Mouse (Mus musculus) macrophage (primary cell): ENCODE data around the gene Cd80. TPM values are rescaled to one million over a fixed set of nuclear protein-coding genes. Genes with fewer than 3 reads are reported as not detected.
A peak's percentile ranks its signal among the peaks of the same experiment; 100 is the strongest.

Experiments used
- H3K27ac ChIP-seq: fragments of 350-480 bp; formaldehyde crosslinking; 2 replicates; pipeline ENCODE4 v1.9.0; 2021
- H3K36me3 ChIP-seq: fragments of 350-480 bp; formaldehyde crosslinking; 2 replicates; pipeline ENCODE4 v1.9.0; 2021; ENCODE audit errors: inconsistent target
- H3K4me3 ChIP-seq: fragments of 350-480 bp; formaldehyde crosslinking; 2 replicates; pipeline ENCODE4 v1.9.0; 2021; ENCODE audit errors: inconsistent target
- H3K79me2 ChIP-seq: fragments of 350-480 bp; formaldehyde crosslinking; 2 replicates; pipeline ENCODE4 v1.9.0; 2021; ENCODE audit errors: inconsistent target
- WGBS: methylation state at CpG from one replicate; pipeline ENCODE4 v1.1.7; 2026; ENCODE audit warnings: inconsistent platforms; ENCODE audit not compliant: missing documents; 5-methylcytosine and 5-hydroxymethylcytosine counted together
- polyA plus RNA-seq: library from polyadenylated mRNA; stranded (reverse); fragments of 250-400 nt; gene quantifications from 3 replicates; pipeline ENCODE4 v1.2.4, GENCODE M21; 2018; ENCODE audit warnings: inconsistent platforms

The Cd80 gene
- polyA plus RNA-seq, 1 experiment from 2014 or later: 10.3 TPM

DNA sequence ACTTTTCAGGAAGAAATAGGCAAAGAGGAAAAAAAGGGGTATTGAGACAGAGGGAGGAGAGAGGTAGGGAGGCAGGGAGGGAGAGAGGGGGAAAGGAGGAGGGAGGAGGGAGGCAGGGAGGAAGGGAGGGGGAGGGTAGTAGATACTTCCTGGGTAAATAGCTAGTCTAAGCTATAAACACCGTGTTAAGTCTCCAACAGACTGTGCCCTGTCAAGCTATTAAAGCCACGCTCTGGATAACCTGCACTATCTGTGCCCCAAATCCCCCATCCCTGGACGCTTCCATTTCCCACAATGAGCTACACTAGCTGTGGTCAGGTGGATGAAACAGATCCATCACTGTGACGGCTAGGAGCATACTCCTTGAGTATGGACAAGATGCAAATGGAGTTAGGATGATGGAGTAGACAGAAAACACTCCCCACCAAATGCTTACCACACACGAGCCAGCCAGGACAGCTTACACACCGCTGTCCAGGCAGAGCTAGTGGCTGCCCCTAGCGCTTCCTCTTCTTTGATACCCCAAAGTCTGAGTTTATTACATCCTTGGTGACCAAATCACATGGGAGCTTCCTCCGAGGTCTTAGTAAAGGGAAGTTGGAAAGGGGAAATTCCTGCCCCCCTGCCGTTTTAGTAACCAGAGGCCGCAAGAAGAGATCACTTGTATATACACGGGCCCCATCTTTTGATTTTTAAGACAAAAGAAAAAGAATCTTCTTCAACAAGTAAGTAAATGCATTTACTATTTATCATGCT lies 1.6 kb downstream of the Cd80 start:
- Histone ChIP-seq H3K4me3 (peak overlapping the region; percentile 54), H3K79me2 (peaks cover 51% of the 10 kb centered on the region)

DNA sequence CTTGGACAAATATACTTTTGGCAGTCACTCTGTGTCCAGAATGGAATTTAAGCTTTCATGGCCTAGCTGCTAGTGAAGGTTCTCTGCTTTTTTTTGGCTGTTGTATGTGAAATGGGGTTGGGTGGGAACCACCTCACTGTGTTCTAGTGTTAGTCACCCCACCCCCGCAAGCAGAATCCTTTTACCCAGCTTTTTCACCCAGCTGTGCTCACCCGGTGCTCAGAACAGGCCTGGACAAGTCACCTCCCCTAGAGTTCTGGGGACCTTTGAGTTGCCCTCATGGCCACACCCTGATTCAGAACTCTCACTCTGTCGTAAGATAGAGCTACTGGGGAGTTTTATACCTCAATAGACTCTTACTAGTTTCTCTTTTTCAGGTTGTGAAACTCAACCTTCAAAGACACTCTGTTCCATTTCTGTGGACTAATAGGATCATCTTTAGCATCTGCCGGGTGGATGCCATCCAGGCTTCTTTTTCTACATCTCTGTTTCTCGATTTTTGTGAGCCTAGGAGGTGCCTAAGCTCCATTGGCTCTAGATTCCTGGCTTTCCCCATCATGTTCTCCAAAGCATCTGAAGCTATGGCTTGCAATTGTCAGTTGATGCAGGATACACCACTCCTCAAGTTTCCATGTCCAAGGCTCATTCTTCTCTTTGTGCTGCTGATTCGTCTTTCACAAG lies 3.4 kb downstream of the Cd80 start:
- Histone ChIP-seq H3K27ac (peak overlapping the region; percentile 80), H3K36me3 (no peaks in the 10 kb centered on the region), H3K4me3 (peak overlapping the region; percentile 54), H3K79me2 (peaks cover 65% of the 10 kb centered on the region)
- 67% methylated on average over 6 of the region's 6 CpGs for WGBS

More for the DNA sequence above, 1.6 kb downstream of the Cd80 start:
- no peaks in the 10 kb centered on the region for H3K36me3 ChIP-seq
- H3K27ac ChIP-seq: peak overlapping the region; percentile 80
- 10% methylated on average over 11 of the region's 11 CpGs for WGBS

DNA sequence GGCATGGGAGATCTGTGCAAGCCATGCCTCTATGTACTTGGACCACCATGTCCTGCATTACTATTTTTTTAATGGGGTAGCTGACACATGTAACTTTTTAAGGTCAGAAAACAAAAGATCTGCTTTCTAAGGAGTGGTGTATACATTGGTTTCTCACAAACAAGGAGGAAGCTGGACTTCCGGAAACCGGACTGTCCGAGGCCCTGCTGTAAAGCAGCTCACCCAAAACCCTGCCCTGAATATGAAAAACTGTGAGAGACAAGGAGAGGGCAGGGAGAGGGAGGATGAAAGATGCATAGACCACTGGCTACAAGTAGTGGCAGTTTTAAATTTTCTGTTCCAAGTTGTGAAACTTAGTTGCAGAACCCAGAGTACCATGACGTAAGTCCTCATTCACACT lies 4.6 kb downstream of the Cd80 start:
- 79% methylated on average over 4 of the region's 4 CpGs for WGBS
- Histone ChIP-seq H3K36me3 (no peaks in the 10 kb centered on the region; the same call in 1 of the 2 replicates), H3K27ac (no peak overlapping the region), H3K79me2 (peaks cover 77% of the 10 kb centered on the region), H3K4me3 (no peak overlapping the region)

DNA sequence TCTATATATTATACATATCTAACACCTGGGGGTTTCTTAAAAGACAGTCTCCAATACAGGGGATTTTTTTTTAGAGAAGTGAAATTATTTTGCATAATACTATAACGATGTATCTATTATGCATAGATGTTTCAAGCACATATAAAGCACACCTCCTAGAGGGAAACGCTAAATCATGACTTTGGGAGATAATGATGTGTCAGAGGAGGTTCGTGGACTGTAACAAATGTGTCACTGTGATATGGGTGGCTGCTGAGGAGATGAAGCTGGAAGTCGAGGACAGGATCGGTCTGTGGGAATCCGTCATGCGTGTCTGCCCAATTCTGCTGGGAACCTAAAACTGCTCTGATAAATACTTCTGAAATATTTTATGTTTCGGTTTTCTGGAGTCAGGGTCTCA lies 6.4 kb downstream of the Cd80 start:
- Histone ChIP-seq H3K36me3 (no peaks in the 10 kb centered on the region; the same call in 1 of the 2 replicates), H3K4me3 (no peak overlapping the region), H3K79me2 (peaks cover 95% of the 10 kb centered on the region), H3K27ac (no peak overlapping the region)
- WGBS: 83% methylated on average over 8 of the region's 8 CpGs

DNA sequence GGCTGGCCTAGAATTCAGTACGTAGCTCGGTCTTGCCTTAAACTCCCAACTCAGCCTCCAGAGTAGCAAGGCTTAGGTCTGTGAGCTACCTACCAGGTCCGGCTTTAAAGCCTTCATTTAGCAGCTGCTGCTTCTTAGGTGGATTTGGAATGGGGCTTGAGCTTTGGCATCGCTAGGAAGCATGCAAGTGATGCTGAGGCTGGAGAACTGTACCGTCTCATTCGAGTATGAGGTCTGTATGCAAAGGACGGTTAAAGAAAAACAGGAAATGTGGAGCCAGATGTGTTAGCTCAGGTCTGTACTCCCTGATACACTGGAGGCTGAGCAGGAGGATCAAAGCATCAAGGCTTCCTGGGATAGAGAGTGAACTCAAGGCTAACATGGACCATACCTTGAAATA lies 6.8 kb downstream of the Cd80 start:
- no peak overlapping the region for H3K27ac ChIP-seq
- no peaks in the 10 kb centered on the region; the same call in 1 of the 2 replicates for H3K36me3 ChIP-seq
- H3K4me3 ChIP-seq: no peak overlapping the region
- 72% methylated on average over 7 of the region's 7 CpGs for WGBS
- peaks cover 99% of the 10 kb centered on the region for H3K79me2 ChIP-seq

DNA sequence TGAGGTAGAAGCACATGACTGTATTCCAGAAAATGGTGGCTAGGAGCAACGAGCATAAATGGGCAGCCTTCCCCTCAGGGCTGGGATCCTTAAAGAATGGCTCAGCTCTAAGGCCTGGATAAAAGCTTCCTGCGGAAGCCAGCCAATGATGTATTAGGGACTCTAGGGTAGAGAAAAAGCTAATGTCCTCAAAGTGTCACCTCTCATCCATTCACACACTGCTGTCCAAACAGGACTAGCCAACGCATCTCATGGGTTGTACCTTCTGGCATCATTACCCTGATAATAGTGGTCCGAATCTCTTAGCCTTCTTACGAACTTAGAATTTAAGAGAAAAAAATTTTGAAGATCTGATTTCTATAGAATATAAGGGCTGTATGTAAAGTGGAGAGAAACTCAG lies 7.9 kb downstream of the Cd80 start:
- H3K79me2 ChIP-seq: peaks cover 100% of the 10 kb centered on the region
- no peak overlapping the region for H3K27ac ChIP-seq
- 97% methylated on average over 4 of the region's 5 CpGs for WGBS
- no peaks in the 10 kb centered on the region; the same call in 1 of the 2 replicates for H3K36me3 ChIP-seq
- no peak overlapping the region for H3K4me3 ChIP-seq

DNA sequence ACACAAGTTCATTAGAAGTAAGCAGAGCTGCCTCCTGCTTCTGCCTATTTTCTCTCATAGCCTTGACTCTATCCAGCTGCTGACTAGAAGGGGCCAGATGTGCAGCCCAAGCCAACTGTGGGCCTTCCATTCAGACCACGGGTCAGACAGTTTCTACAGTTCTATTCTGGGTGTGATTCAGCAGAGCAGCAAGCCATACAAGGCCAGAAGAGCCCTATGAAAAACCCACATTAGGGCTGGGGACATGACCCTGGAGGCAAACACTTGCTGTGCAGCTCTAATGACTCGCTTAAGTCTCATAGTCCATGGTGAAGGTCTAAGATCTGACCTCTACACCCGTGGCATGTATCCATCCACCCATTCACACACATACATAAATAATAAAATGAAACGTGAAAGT lies 10.7 kb downstream of the Cd80 start:
- no peaks in the 10 kb centered on the region; the same call in 1 of the 2 replicates for H3K36me3 ChIP-seq
- peaks cover 97% of the 10 kb centered on the region for H3K79me2 ChIP-seq
- H3K27ac ChIP-seq: no peak overlapping the region
- 82% methylated on average over 3 of the region's 4 CpGs for WGBS
- H3K4me3 ChIP-seq: no peak overlapping the region

DNA sequence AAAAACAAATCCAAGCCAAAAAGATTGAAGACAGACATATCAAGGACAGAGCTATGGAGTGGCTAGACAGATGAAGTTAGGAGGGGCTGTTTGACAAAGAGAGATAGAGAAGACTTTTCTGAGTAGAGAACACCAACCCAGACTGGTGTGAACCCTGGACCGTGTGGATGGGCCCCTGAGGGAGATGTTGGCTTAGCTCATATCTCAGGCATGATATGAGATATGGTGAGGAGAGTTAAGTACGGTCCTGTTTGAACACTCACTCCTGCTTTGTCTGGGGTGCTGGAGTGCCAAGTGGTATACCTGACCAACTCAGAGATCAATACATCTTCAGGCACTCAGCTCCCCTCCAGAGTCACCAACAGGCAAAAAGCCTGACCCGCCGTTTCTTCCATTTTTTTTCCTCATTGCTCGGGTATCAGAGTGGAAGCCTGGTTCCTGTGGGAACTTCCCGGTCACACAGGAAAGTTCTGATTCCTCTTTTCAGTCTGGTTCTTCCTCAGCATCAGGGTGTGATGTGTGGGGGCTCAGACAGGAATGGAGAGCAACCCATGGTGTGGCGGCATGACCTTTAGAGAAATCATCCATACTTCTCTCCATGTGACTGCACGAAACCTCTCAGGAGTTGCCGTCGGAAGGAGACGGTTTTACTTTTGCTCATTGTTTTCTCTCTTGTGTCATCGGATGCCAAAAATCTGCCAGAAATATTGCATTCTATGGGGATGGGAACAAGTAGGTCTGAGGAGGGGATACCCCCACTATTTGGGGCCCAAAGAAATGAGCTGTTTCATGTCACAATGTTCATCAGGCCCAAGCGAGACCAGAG lies 11.9 kb downstream of the Cd80 start:
- Histone ChIP-seq H3K36me3 (no peaks in the 10 kb centered on the region; the same call in 1 of the 2 replicates), H3K4me3 (no peak overlapping the region), H3K79me2 (peaks cover 96% of the 10 kb centered on the region), H3K27ac (no peak overlapping the region)
- WGBS: 88% methylated on average over 13 of the region's 13 CpGs

DNA sequence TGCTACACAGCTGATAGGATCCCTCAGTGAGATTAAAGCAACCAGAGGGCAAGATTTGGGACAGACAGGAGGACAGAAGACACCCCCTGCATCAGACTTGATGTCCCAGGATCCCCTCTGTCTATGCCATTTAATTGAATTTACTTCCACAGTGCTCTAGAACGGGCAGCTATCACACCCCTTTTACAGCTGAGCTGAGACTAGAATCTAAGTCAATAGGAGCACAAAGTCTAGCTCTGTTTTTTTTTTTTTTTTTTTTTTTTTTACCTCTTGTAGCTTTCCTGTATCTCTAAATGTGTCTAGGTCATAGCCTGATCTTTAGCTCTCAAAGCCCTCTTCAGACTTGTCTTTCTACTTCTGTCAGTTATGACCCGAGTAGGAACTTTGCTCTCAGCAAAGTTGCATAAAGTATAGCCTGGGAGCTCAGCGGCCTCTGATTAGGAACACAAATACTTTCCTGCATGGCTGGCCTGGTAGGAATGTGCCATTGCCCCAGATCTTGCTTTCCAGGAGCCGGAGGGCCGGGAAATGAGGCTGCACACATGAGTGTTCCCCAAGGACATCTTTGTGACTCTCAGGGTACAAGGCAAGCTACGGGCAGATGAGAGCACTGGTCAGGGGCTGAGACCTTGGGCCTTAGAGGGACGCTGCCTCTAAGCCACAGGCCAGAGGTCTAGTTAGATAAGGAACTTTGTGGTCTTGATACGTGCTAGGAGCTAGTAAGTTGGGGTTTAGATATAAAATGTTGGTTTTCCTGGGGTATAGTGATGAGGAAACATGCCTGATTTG lies 12.8 kb downstream of the Cd80 start:
- WGBS: 78% methylated on average over 8 of the region's 8 CpGs
- Histone ChIP-seq H3K79me2 (peaks cover 91% of the 10 kb centered on the region), H3K4me3 (no peak overlapping the region), H3K27ac (no peak overlapping the region), H3K36me3 (no peaks in the 10 kb centered on the region; the same call in 1 of the 2 replicates)

DNA sequence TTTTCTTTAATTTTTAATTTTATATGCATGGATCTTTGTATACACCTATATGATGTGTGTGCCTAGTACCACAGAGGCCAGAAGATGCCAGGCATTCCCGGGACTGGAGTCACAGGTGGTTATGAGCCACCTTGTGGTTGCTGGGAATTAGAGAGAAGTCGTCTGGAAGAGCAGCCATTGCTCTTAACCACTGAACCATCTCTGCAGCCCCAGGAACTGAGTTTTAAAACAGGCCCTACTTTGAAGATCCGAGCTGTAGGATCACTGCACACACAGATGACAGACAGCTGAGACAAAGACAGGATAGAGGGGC lies 13.3 kb downstream of the Cd80 start:
- H3K27ac ChIP-seq: no peak overlapping the region
- no peaks in the 10 kb centered on the region; the same call in 1 of the 2 replicates for H3K36me3 ChIP-seq
- H3K4me3 ChIP-seq: no peak overlapping the region
- peaks cover 89% of the 10 kb centered on the region for H3K79me2 ChIP-seq
- WGBS: 59% methylated on average over 3 of the region's 3 CpGs

DNA sequence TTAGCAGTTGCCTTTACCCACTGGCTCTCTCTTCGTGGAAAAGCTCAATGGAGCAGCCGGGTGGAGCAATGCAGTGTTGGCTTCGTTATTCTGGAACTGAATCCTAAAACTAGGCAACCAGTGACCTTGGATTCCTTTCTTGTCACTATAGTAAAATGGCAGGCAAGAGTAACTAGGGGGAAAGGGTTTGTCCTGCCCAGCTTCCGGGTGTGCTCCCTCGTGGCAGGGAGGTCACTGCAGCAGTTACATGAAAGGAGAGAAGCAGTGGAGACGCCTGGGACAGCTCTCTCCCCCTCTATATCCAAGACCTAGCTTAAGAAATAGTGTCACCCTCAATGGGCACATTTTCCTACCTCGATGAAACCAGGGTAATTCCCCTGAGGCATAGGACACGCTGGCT lies 14.1 kb downstream of the Cd80 start:
- Histone ChIP-seq H3K4me3 (no peak overlapping the region), H3K27ac (no peak overlapping the region), H3K36me3 (no peaks in the 10 kb centered on the region; the same call in 1 of the 2 replicates), H3K79me2 (peaks cover 81% of the 10 kb centered on the region)
- 85% methylated on average over 8 of the region's 8 CpGs for WGBS

DNA sequence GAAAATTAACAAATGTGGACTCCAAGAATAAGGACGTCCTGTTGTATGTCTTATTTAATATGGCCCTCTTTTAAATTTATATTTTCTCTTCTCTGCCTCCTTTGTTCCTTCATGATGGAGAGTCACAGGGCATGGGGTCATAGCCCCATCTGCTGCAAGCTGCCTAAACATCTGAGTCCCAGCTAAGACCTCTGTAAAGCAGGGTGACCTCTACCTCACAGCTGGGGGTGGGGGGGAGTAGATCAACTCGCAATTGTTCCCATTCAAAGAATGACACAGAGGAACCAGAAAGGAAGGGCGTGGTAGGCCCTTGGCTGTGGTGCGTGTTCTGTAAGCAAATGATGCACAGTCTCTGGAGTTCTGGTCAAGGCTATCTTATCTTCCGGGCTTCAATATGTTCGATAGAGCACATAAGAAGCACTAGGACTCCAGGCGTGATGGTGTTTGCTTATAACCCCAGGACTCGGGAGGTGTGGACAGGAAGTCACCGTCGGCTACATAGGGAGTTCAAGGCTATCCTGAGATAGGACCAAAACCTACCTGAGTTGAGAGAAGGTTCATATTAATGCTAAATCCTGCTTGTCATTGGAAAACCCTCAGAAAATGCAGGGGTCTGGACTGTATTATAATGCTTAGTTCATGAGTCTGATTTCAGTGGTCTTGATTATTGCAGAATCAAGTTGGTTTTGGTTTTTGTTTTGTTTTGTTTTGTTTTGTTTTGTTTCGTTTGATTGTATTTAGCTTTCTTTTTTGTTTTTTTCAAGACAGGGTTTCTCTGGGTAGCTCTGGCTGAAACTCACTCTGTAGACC lies 16.5 kb downstream of the Cd80 start:
- H3K27ac ChIP-seq: no peak overlapping the region
- H3K36me3 ChIP-seq: no peaks in the 10 kb centered on the region
- peaks cover 56% of the 10 kb centered on the region; the same call in 1 of the 2 replicates for H3K79me2 ChIP-seq
- 94% methylated on average over 11 of the region's 11 CpGs for WGBS
- no peak overlapping the region for H3K4me3 ChIP-seq

DNA sequence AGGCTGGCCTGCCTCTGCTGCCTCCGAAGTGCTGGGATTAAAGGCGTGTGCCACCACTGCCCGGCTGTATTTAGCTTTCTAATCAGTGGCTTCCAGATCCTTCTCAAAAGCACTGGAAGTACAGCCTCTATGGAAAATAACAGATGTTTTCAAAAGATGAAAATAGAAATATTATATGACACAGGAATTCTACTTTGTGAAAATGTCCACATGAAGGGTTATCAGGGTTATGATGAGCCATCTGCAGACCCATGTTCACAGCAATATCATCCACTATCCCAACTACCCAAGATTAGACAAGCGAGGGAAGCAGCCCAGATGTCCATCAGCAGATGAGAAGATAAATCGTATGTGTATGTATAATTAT lies 17.1 kb downstream of the Cd80 start:
- Histone ChIP-seq H3K4me3 (no peak overlapping the region), H3K27ac (no peak overlapping the region), H3K36me3 (no peaks in the 10 kb centered on the region), H3K79me2 (peaks cover 50% of the 10 kb centered on the region; the same call in 1 of the 2 replicates)
- 95% methylated on average over 4 of the region's 5 CpGs for WGBS
